Mouse (Mus musculus): ENCODE measurements around the gene Hmmr. TPM values are rescaled to one million over a fixed set of nuclear protein-coding genes. Genes with fewer than 3 reads are reported as not detected.

Hmmr gene
- polyA plus RNA-seq, 1 experiment from 2014 or later, result 37.6 TPM

DNA sequence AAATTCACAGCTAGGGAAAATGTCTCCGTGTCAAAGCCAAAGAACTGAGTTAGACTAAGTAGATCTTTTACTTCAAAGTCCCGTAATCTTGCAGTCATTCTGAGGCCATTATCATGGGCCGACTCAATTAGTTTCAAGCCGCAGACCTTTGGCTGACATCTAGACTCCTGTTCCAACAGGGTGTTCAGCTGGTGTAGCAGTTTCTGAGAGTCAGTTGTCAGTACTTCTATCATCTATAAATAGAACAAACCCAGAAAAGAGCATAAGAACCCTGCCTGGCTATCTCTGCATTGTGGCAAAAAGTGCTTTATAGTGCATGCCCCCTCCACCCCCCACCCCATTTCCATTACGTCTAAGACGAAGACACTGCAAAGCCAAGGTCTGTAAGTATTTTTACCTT lies 20.6 kb upstream of the Hmmr start:
- WGBS, result 65% methylated on average over 6 of the region's 6 CpGs
- Histone ChIP-seq H3K27ac (ENCODE audit: low read length) (no peak overlapping the region), H3K4me1 (ENCODE audit: control insufficient read depth, insufficient read depth, low read length) (no peaks in the 10 kb centered on the region), H3K9me3 (ENCODE audit: control insufficient read depth, low read length) (no peaks in the 10 kb centered on the region), H3K36me3 (ENCODE audit: control insufficient read depth, insufficient read depth, low read length) (no peaks in the 10 kb centered on the region), H3K4me3 (ENCODE audit: low read length) (no peak overlapping the region; the same call in 1 of the 2 replicates), H3K9ac (ENCODE audit: low read depth, low read length) (no peak overlapping the region), H3K4me2 (ENCODE audit: low read depth, low read length) (peak overlapping the region; percentile 8; the same call in 1 of the 2 replicates), H3K27me3 (replicated peaks; ENCODE audit: control insufficient read depth, insufficient read depth, low read length) (no peaks in the 10 kb centered on the region)
- no peak for ATAC-seq

DNA sequence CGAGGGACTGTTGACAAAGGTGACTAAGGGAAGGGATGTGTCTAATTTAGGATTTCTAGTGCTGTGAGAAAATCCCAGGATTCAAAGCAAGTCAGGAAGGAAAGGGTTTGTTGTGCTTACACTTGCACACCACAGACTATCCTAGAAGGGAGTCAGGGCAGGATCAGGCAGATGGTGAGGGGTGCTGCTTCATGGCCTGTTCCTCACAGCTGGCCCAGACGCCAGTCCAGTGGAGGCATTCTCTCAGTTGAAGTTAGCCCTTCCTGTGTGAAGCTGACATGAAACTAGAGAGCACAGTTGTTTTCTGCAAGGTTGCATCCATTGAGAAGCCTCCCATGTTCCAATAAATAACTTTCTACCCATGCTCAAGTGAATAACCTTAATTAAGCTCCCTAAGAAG lies 14.5 kb upstream of the Hmmr start:
- WGBS, result 53% methylated on average over 2 of the region's 2 CpGs

DNA sequence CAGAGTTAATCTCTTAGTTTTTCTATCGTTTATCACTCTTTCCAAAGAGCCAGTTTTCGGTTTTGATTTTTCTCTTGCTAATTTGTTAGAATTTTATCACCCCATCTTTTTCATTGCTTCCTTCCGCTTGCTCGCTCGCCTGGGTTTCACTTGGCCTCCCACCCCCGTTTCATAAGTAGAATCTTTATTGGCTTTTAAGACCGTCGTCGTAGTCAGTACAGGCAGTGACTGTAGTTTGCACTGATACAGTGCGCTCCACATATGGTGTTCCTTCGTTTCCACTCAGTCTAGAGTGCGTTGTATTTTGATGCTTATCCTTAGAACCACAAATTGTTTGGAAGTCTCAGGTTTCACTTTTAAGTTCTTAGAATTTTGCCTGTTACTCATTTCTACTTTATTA lies 13.1 kb upstream of the Hmmr start:
- Histone ChIP-seq H3K4me1 (ENCODE audit: control insufficient read depth, insufficient read depth, low read length) (no peaks in the 10 kb centered on the region), H3K4me2 (ENCODE audit: low read depth, low read length) (no peak overlapping the region), H3K27ac (ENCODE audit: low read length) (no peak overlapping the region), H3K27me3 (replicated peaks; ENCODE audit: control insufficient read depth, insufficient read depth, low read length) (no peaks in the 10 kb centered on the region), H3K36me3 (ENCODE audit: control insufficient read depth, insufficient read depth, low read length) (0 out of 2 replicates have a peak, but pooled peaks cover 4% of the 10 kb centered on the region), H3K9ac (ENCODE audit: low read depth, low read length) (no peak overlapping the region), H3K9me3 (ENCODE audit: control insufficient read depth, low read length) (no peaks in the 10 kb centered on the region), H3K4me3 (ENCODE audit: low read length) (no peak overlapping the region)
- ATAC-seq, result no peak
- 91% methylated on average over 12 of the region's 12 CpGs for WGBS

More for the DNA sequence above, 14.5 kb upstream of the Hmmr start:
- H3K9me3 ChIP-seq (ENCODE audit: control insufficient read depth, low read length), result no peaks in the 10 kb centered on the region
- H3K27ac ChIP-seq (ENCODE audit: low read length), result no peak overlapping the region
- no peaks in the 10 kb centered on the region for H3K4me1 ChIP-seq (ENCODE audit: control insufficient read depth, insufficient read depth, low read length)
- H3K36me3 ChIP-seq (ENCODE audit: control insufficient read depth, insufficient read depth, low read length), result no peaks in the 10 kb centered on the region
- H3K4me2 ChIP-seq (ENCODE audit: low read depth, low read length), result no peak overlapping the region
- no peak for ATAC-seq
- no peak overlapping the region for H3K9ac ChIP-seq (ENCODE audit: low read depth, low read length)
- no peaks in the 10 kb centered on the region for H3K27me3 ChIP-seq (replicated peaks; ENCODE audit: control insufficient read depth, insufficient read depth, low read length)
- no peak overlapping the region for H3K4me3 ChIP-seq (ENCODE audit: low read length)

DNA sequence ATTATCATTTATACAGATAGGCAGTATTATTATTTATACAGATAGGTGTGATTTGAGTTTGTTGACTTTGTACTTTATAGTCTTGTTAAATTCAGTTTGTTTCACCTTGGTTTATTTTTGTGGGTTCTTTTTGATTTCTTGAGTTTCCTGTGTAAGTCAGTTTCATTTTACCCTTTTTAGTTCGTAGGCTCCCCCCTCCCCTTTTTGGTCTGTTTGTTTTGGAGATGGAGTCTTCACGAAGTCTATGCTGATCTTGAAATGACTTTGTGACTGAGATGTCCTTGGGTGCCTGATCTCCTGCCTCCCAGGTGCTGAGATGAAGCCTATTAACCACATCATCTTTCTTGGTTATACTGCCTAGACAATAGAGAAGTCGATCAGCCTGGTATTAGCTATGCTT lies 11.1 kb upstream of the Hmmr start:
- no peak overlapping the region for H3K27ac ChIP-seq (ENCODE audit: low read length)
- H3K4me2 ChIP-seq (ENCODE audit: low read depth, low read length), result no peak overlapping the region
- 0 out of 2 replicates have a peak, but pooled peaks cover 4% of the 10 kb centered on the region for H3K36me3 ChIP-seq (ENCODE audit: control insufficient read depth, insufficient read depth, low read length)
- no peak overlapping the region for H3K9ac ChIP-seq (ENCODE audit: low read depth, low read length)
- no peak for ATAC-seq
- WGBS, result 76% methylated on average over 3 of the region's 3 CpGs
- no peak overlapping the region for H3K4me3 ChIP-seq (ENCODE audit: low read length)
- no peaks in the 10 kb centered on the region for H3K9me3 ChIP-seq (ENCODE audit: control insufficient read depth, low read length)
- H3K27me3 ChIP-seq (replicated peaks; ENCODE audit: control insufficient read depth, insufficient read depth, low read length), result no peaks in the 10 kb centered on the region
- no peaks in the 10 kb centered on the region for H3K4me1 ChIP-seq (ENCODE audit: control insufficient read depth, insufficient read depth, low read length)

DNA sequence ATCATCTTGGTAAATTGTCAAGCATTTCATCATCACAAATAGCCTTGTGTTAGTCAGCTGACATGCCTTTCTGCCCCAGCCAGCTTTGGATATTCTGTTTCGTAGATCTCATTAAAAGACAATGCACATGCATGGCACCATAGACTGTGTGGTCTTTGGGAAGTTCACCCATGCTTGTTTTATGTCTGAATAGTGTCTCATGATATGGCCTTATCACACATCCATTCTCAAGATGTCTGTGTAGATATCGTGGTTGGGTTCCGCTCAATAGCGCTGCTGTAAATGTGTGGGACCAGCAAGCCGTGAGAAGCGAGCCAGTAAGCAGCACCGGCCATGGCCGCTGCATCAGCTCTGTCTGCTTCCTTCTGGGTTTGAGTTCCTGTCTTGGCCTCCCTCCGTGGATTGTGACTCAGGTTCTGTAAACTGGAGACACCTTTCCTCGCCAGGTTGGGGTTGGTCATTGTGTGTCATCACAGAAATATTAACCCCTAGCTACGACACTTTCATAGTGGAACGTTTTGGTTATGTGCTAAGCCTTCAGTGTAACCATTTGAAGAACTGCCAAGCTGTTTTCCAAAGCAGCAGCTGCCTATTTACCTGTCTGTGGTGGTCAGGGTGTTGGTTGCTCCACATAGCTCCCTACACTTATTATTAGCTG lies 8.5 kb upstream of the Hmmr start:
- Histone ChIP-seq H3K9ac (ENCODE audit: low read depth, low read length) (no peak overlapping the region), H3K4me1 (ENCODE audit: control insufficient read depth, insufficient read depth, low read length) (no peaks in the 10 kb centered on the region), H3K27me3 (replicated peaks; ENCODE audit: control insufficient read depth, insufficient read depth, low read length) (no peaks in the 10 kb centered on the region), H3K27ac (ENCODE audit: low read length) (no peak overlapping the region), H3K36me3 (ENCODE audit: control insufficient read depth, insufficient read depth, low read length) (peaks cover 6% of the 10 kb centered on the region; the same call in 1 of the 2 replicates), H3K9me3 (ENCODE audit: control insufficient read depth, low read length) (no peaks in the 10 kb centered on the region), H3K4me2 (ENCODE audit: low read depth, low read length) (no peak overlapping the region), H3K4me3 (ENCODE audit: low read length) (no peak overlapping the region)
- ATAC-seq, result no peak
- WGBS, result 89% methylated on average over 12 of the region's 12 CpGs

DNA sequence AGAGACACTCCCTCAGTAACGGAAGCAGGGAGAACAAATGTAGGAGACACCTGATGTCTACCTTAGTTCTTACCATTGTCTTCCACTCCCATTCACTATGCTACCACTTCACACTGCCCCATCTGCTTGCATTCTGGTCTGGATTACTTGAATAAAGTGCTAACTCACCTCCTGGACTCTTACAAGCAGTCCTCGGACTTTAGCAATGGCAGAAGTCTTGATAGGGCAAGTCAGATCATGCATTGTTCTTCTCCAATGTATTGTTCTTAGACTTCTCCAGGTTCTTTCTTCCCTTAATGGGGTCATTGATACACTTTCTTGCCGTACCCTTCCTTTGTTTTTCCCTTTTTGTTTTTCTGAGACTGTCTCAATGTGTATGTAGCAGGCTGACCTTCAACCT lies 4.1 kb upstream of the Hmmr start:
- Histone ChIP-seq H3K36me3 (ENCODE audit: control insufficient read depth, insufficient read depth, low read length) (peaks cover 6% of the 10 kb centered on the region; the same call in 1 of the 2 replicates), H3K4me2 (ENCODE audit: low read depth, low read length) (no peak overlapping the region), H3K4me3 (ENCODE audit: low read length) (no peak overlapping the region), H3K9ac (ENCODE audit: low read depth, low read length) (no peak overlapping the region), H3K27me3 (replicated peaks; ENCODE audit: control insufficient read depth, insufficient read depth, low read length) (no peaks in the 10 kb centered on the region), H3K27ac (ENCODE audit: low read length) (no peak overlapping the region), H3K4me1 (ENCODE audit: control insufficient read depth, insufficient read depth, low read length) (peaks cover 4% of the 10 kb centered on the region; the same call in 1 of the 2 replicates), H3K9me3 (ENCODE audit: control insufficient read depth, low read length) (no peaks in the 10 kb centered on the region)
- ATAC-seq, result no peak
- WGBS, result 90% methylated on average over 3 of the region's 3 CpGs

DNA sequence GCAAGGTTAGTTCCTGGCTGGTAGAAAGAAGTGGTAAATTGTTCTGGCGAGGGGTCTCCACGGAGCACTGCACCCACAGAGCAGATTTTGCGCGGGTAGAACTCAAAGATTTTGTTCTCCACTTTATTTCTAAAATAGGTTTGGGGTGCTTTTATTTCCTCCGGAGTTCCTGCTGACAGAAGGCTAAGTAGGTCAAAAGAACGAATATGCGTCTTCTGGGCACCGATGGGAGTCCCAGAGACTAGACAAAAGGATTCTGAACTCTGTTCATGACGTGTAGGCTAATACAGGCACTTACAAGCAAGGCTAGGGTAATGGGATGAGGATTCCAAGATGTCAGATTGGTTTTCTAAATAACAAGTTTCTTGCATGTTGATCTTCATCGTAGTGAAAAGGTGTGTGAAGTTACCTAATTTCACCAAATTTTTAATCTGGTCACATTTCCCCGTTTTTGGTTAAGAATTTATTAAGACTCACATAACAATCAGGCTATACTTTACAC lies 1.1 kb upstream of the Hmmr start:
- ATAC-seq, result no peak
- H3K4me1 ChIP-seq (ENCODE audit: control insufficient read depth, insufficient read depth, low read length), result peaks cover 10% of the 10 kb centered on the region
- H3K9me3 ChIP-seq (ENCODE audit: control insufficient read depth, low read length), result no peaks in the 10 kb centered on the region
- H3K4me2 ChIP-seq (ENCODE audit: low read depth, low read length), result peak overlapping the region; percentile 77
- no peaks in the 10 kb centered on the region for H3K27me3 ChIP-seq (replicated peaks; ENCODE audit: control insufficient read depth, insufficient read depth, low read length)
- H3K36me3 ChIP-seq (ENCODE audit: control insufficient read depth, insufficient read depth, low read length), result peaks cover 2% of the 10 kb centered on the region; the same call in 1 of the 2 replicates
- peak overlapping the region; percentile 88 for H3K4me3 ChIP-seq (ENCODE audit: low read length)
- H3K27ac ChIP-seq (ENCODE audit: low read length), result no peak overlapping the region
- 3% methylated on average over 11 of the region's 11 CpGs for WGBS
- peak overlapping the region; percentile 92 for H3K9ac ChIP-seq (ENCODE audit: low read depth, low read length)

DNA sequence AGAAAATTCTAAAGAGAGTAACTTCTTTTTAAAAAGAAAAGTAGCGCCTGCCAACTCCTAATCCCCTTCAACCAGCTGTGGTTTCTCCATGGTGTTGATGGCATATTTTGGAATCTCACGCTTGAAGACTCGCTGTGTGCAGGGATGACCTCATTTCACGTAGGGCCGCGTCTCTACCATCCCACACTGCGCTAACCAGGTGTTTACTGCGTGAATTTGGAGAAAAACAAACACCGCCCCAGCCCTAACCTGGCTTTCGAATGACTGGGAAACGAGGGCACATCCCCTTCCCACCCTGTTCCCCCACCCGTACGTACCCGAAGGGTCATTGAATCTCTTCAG lies 254 bp downstream of the Hmmr start:
- peaks cover 10% of the 10 kb centered on the region for H3K4me1 ChIP-seq (ENCODE audit: control insufficient read depth, insufficient read depth, low read length)
- H3K27ac ChIP-seq (ENCODE audit: low read length), result no peak overlapping the region
- ATAC-seq, result peak; percentile 47; the same call in 1 of the 2 replicates
- H3K9ac ChIP-seq (ENCODE audit: low read depth, low read length), result peak overlapping the region; percentile 62
- WGBS, result under 1% methylated on average over 14 of the region's 14 CpGs
- H3K4me3 ChIP-seq (ENCODE audit: low read length), result peak overlapping the region; percentile 88
- no peaks in the 10 kb centered on the region for H3K9me3 ChIP-seq (ENCODE audit: control insufficient read depth, low read length)
- H3K4me2 ChIP-seq (ENCODE audit: low read depth, low read length), result peak overlapping the region; percentile 48
- H3K36me3 ChIP-seq (ENCODE audit: control insufficient read depth, insufficient read depth, low read length), result no peaks in the 10 kb centered on the region
- H3K27me3 ChIP-seq (replicated peaks; ENCODE audit: control insufficient read depth, insufficient read depth, low read length), result no peaks in the 10 kb centered on the region

DNA sequence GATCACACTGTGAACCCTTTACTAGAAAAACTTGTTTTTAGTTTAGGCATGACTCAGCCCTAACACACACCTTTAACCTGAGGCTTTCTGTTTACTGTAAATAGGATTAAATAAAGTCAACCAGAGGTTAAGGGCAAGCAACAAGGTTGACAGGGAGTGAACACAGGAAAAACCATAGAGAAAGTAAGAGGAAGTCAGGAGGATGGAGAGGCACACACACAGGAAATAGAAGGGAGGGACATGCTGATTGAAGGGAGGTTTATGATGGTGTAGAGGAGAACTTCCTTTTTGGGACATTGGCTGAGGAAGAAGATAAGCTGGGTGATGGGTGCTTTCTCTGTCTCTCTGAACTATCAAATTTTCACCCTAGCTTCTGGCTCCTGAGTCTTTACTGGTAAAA lies 14.9 kb downstream of the Hmmr start:
- no peak for ATAC-seq
- Histone ChIP-seq H3K4me3 (ENCODE audit: low read length) (no peak overlapping the region), H3K4me1 (ENCODE audit: control insufficient read depth, insufficient read depth, low read length) (no peaks in the 10 kb centered on the region), H3K9me3 (ENCODE audit: control insufficient read depth, low read length) (no peaks in the 10 kb centered on the region), H3K27ac (ENCODE audit: low read length) (no peak overlapping the region), H3K4me2 (ENCODE audit: low read depth, low read length) (no peak overlapping the region), H3K27me3 (replicated peaks; ENCODE audit: control insufficient read depth, insufficient read depth, low read length) (no peaks in the 10 kb centered on the region), H3K36me3 (ENCODE audit: control insufficient read depth, insufficient read depth, low read length) (peaks cover 28% of the 10 kb centered on the region), H3K9ac (ENCODE audit: low read depth, low read length) (no peak overlapping the region)

DNA sequence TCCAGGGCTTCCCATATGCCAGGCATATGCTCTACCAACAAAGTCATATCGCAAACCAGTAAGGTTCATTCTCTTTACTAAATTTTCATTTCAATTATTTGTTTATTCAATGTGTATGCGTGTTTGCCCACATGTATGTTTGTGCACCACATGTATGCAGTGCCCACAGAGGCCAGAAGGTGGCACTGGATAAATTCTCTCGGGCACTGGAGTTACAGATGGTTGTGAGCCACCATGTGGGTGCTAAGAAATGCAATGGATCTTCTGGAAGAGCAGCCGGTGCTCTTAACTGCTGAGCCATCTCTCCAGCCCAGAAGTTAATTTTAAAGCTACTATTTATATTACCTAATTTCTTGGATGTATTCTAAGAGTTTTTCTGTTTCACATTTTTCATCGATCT lies 17.7 kb downstream of the Hmmr start:
- WGBS, result 95% methylated on average over 5 of the region's 5 CpGs
- H3K36me3 ChIP-seq (ENCODE audit: control insufficient read depth, insufficient read depth, low read length), result peaks cover 22% of the 10 kb centered on the region
- H3K4me2 ChIP-seq (ENCODE audit: low read depth, low read length), result no peak overlapping the region
- no peak overlapping the region for H3K27ac ChIP-seq (ENCODE audit: low read length)
- no peak overlapping the region for H3K4me3 ChIP-seq (ENCODE audit: low read length)
- ATAC-seq, result no peak
- H3K27me3 ChIP-seq (replicated peaks; ENCODE audit: control insufficient read depth, insufficient read depth, low read length), result no peaks in the 10 kb centered on the region
- H3K9ac ChIP-seq (ENCODE audit: low read depth, low read length), result no peak overlapping the region
- H3K9me3 ChIP-seq (ENCODE audit: control insufficient read depth, low read length), result no peaks in the 10 kb centered on the region
- H3K4me1 ChIP-seq (ENCODE audit: control insufficient read depth, insufficient read depth, low read length), result no peaks in the 10 kb centered on the region
